Mouse (Mus musculus) stomach, postnatal 0 days (tissue): ENCODE measurements around the gene Ankrd44.

Experiments
- CTCF ChIP-seq: IDR thresholded peaks from 2 replicates; pipeline ENCODE4 v1.5.1; 2016; ENCODE audit warnings: antibody characterized with exemption, low read depth, mild to moderate bottlenecking, moderate library complexity
- EP300 ChIP-seq: optimal IDR thresholded peaks from 2 replicates; pipeline ENCODE3; 2016; ENCODE audit warnings: antibody characterized with exemption

GRCm38 (mm10) chr1:54907066-54907639 lies 19.0 kb downstream of the Ankrd44 start:
- TF ChIP-seq EP300 (no peak), CTCF (no peak)
